Mouse (Mus musculus) hindbrain, embryonic 14.5 days (tissue): ENCODE measurements around the gene Pik3c2b. TPM values are rescaled to one million over a fixed set of nuclear protein-coding genes. Genes with fewer than 3 reads are reported as not detected.

ENCODE experiments used
- ATAC-seq: fragments of 200-750 bp; cut with Nextera tagmentation; 2 replicates; pipeline ENCODE4 v1.8.0; 2017; ENCODE audit warnings: moderate number of reproducible peaks, mild to moderate bottlenecking, moderate TSS enrichment, moderate library complexity; ENCODE audit not compliant: low FRiP score
- DNase-seq: peaks from one replicate; pipeline ENCODE4 v3.0.0-alpha.2; 2015; ENCODE audit warnings: low spot score
- H3K27ac ChIP-seq: fragments of 300-500 bp; sonication (generic); 2 replicates; pipeline ENCODE4 v1.5.1; 2014; ENCODE audit warnings: mild to moderate bottlenecking, moderate library complexity
- H3K27me3 ChIP-seq: fragments of 300-500 bp; sonication (generic); 2 replicates; pipeline ENCODE4 v1.6.1; 2014; ENCODE audit warnings: mild to moderate bottlenecking, low read length, mixed read lengths; ENCODE audit not compliant: control insufficient read depth, insufficient read depth
- H3K36me3 ChIP-seq: fragments of 300-500 bp; sonication (generic); replicated peaks from 2 replicates; pipeline ENCODE4 v1.6.1; 2014; ENCODE audit not compliant: control insufficient read depth, insufficient read depth
- H3K4me1 ChIP-seq: fragments of 300-500 bp; sonication (generic); replicated peaks from 2 replicates; pipeline ENCODE4 v1.6.1; 2014; ENCODE audit warnings: antibody characterized with exemption, low read length, mixed read lengths; ENCODE audit not compliant: control insufficient read depth, insufficient read depth
- H3K4me2 ChIP-seq: fragments of 300-500 bp; sonication (generic); replicated peaks from 2 replicates; pipeline ENCODE4 v1.6.1; 2014; ENCODE audit warnings: mild to moderate bottlenecking, moderate library complexity
- H3K4me3 ChIP-seq: fragments of 300-500 bp; sonication (generic); replicated peaks from 2 replicates; pipeline ENCODE4 v1.5.1; 2014; ENCODE audit warnings: mild to moderate bottlenecking, low read length
- H3K9ac ChIP-seq: fragments of 300-500 bp; sonication (generic); 2 replicates; pipeline ENCODE4 v1.6.1; 2014
- H3K9me3 ChIP-seq: fragments of 300-500 bp; sonication (generic); 2 replicates; pipeline ENCODE4 v1.6.1; 2016; ENCODE audit warnings: low read length; ENCODE audit not compliant: control insufficient read depth
- WGBS: fragments of 180-500 bp; shearing (Covaris S2); extraction: QIAGEN DNeasy Blood & Tissue Kit; methylation state at CpG from one replicate; pipeline ENCODE4 v1.1.7; 2014; 5-methylcytosine and 5-hydroxymethylcytosine counted together
- polyA plus RNA-seq: library from polyadenylated mRNA; unstranded; fragments of >200 nt; fragmentation: Nextera tagmentation; extraction: Ambion mirVana; gene quantifications from 2 replicates; pipeline ENCODE4 v1.2.1, GENCODE M21; 2014

The Pik3c2b gene
- polyA plus RNA-seq, 1 experiment from 2014 or later: 14.8 TPM

GRCm38 (mm10) chr1:133150556-133150955, 105.1 kb downstream of the Pik3c2b start:
- Histone ChIP-seq H3K9me3 (no peaks in the 10 kb centered on the region), H3K9ac (no peak overlapping the region), H3K4me3 (no peak overlapping the region), H3K36me3 (no peaks in the 10 kb centered on the region), H3K27ac (no peak overlapping the region), H3K4me1 (no peaks in the 10 kb centered on the region), H3K27me3 (no peaks in the 10 kb centered on the region), H3K4me2 (no peak overlapping the region)
- WGBS: 98% methylated on average over 2 of the region's 2 CpGs
- DNase-seq (no peak), ATAC-seq (no peak)

GRCm38 (mm10) chr1:133152213-133152612, 106.7 kb downstream of the Pik3c2b start:
- no peak for ATAC-seq
- Histone ChIP-seq H3K27me3 (no peaks in the 10 kb centered on the region), H3K4me2 (no peak overlapping the region), H3K27ac (no peak overlapping the region), H3K4me1 (no peaks in the 10 kb centered on the region), H3K4me3 (no peak overlapping the region), H3K36me3 (no peaks in the 10 kb centered on the region), H3K9ac (no peak overlapping the region), H3K9me3 (no peaks in the 10 kb centered on the region)
- 93% methylated on average over 3 of the region's 3 CpGs for whole genome bisulfite sequencing
- no peak for DNase-seq

- WGBS: 87% methylated on average over 6 of the region's 6 CpGs
- DNase-seq: no peak
- no peaks in the 10 kb centered on the region for H3K27me3 ChIP-seq
- H3K9ac ChIP-seq: no peak overlapping the region
- no peak for ATAC-seq
- H3K9me3 ChIP-seq: no peaks in the 10 kb centered on the region
- no peak overlapping the region for H3K4me2 ChIP-seq
- no peak overlapping the region for H3K27ac ChIP-seq
- H3K4me1 ChIP-seq: no peaks in the 10 kb centered on the region; the same call in 1 of the 2 replicates
- no peak overlapping the region for H3K4me3 ChIP-seq
- no peaks in the 10 kb centered on the region for H3K36me3 ChIP-seq
These were observed 109.8 kb downstream of the Pik3c2b start for GRCm38 (mm10) chr1:133155270-133155669.

Other genes with a start within 250 kb of the Pik3c2b start
- 40.7 and 45.3 TPM in 2 replicates for gene Lrrn2, start 165.4 kb upstream of the Pik3c2b start, polyA plus RNA-seq
- gene Mdm4, start 15.1 kb upstream of the Pik3c2b start, polyA plus RNA-seq: 42.4 and 51.8 TPM in 2 replicates
- 29.6 and 36.0 TPM in 2 replicates for gene Ppp1r15b, start 85.5 kb downstream of the Pik3c2b start, polyA plus RNA-seq
- gene Plekha6, start 118.5 kb downstream of the Pik3c2b start, polyA plus RNA-seq: 21.4 and 22.2 TPM in 2 replicates